Mouse (Mus musculus): Measurements from ENCODE around the gene Cdkal1.
A peak's percentile ranks its signal among the peaks of the same experiment; 100 is the strongest.

The Cdkal1 gene

GRCm38 (mm10) chr13:29248535-29248934 lies 606.9 kb downstream of the Cdkal1 start:
- no peak for DNase-seq (ENCODE audit: low spot score in 2 of 2)

- DNase-seq (ENCODE audit: low spot score in 2 of 2) = no peak
These were observed 607.7 kb downstream of the Cdkal1 start for GRCm38 (mm10) chr13:29247800-29248199.

- DNase-seq (ENCODE audit: low spot score in 2 of 2) = no peak
These were observed 620.4 kb downstream of the Cdkal1 start for GRCm38 (mm10) chr13:29235065-29235464.

- DNase-seq (ENCODE audit: low spot score in 2 of 2) = peak in 1 of 2 experiments; percentile 11
These were observed 621.0 kb downstream of the Cdkal1 start for GRCm38 (mm10) chr13:29234442-29234841.

GRCm38 (mm10) chr13:29233970-29234369 lies 621.5 kb downstream of the Cdkal1 start:
- no peak for DNase-seq (ENCODE audit: low spot score in 2 of 2)

GRCm38 (mm10) chr13:29232681-29233080 lies 622.8 kb downstream of the Cdkal1 start:
- DNase-seq (ENCODE audit: low spot score in 2 of 2) = no peak

- DNase-seq (ENCODE audit: low spot score in 2 of 2) = no peak
These were observed 630.7 kb downstream of the Cdkal1 start for GRCm38 (mm10) chr13:29224815-29225214.

- no peak for DNase-seq (ENCODE audit: low spot score in 2 of 2)
These were observed 633.1 kb downstream of the Cdkal1 start for GRCm38 (mm10) chr13:29222261-29222838.

GRCm38 (mm10) chr13:29221646-29222045 lies 633.8 kb downstream of the Cdkal1 start:
- no peak for DNase-seq (ENCODE audit: low spot score in 2 of 2)

GRCm38 (mm10) chr13:29218594-29219230 lies 636.8 kb downstream of the Cdkal1 start:
- no peak for DNase-seq (ENCODE audit: low spot score in 2 of 2)

- no peak for DNase-seq (ENCODE audit: low spot score in 2 of 2)
These were observed 645.1 kb downstream of the Cdkal1 start for GRCm38 (mm10) chr13:29210159-29211021.

GRCm38 (mm10) chr13:29208749-29209148 lies 646.7 kb downstream of the Cdkal1 start:
- DNase-seq (ENCODE audit: low spot score in 2 of 2) = no peak

- DNase-seq (ENCODE audit: low spot score in 2 of 2) = no peak
These were observed 651.6 kb downstream of the Cdkal1 start for GRCm38 (mm10) chr13:29203856-29204255.

GRCm38 (mm10) chr13:29203426-29203825 lies 652.0 kb downstream of the Cdkal1 start:
- no peak for DNase-seq (ENCODE audit: low spot score in 2 of 2)

- DNase-seq (ENCODE audit: low spot score in 2 of 2) = no peak
These were observed 652.9 kb downstream of the Cdkal1 start for GRCm38 (mm10) chr13:29202562-29202961.

GRCm38 (mm10) chr13:29199679-29200078 lies 655.8 kb downstream of the Cdkal1 start:
- no peak for DNase-seq (ENCODE audit: low spot score in 2 of 2)

GRCm38 (mm10) chr13:29196798-29197498 lies 658.5 kb downstream of the Cdkal1 start:
- no peak for DNase-seq (ENCODE audit: low spot score in 2 of 2)

- no peak for DNase-seq (ENCODE audit: low spot score in 2 of 2)
These were observed 659.8 kb downstream of the Cdkal1 start for GRCm38 (mm10) chr13:29195722-29196121.

- no peak for DNase-seq (ENCODE audit: low spot score in 2 of 2)
These were observed 660.5 kb downstream of the Cdkal1 start for GRCm38 (mm10) chr13:29194946-29195345.

GRCm38 (mm10) chr13:29192697-29193096 lies 662.8 kb downstream of the Cdkal1 start:
- no peak for DNase-seq (ENCODE audit: low spot score in 2 of 2)

GRCm38 (mm10) chr13:29190548-29190947 lies 664.9 kb downstream of the Cdkal1 start:
- no peak for DNase-seq (ENCODE audit: low spot score in 2 of 2)

GRCm38 (mm10) chr13:29186748-29187147 lies 668.7 kb downstream of the Cdkal1 start:
- no peak for DNase-seq (ENCODE audit: low spot score in 2 of 2)

All from frontal cortex, postnatal 14 days (tissue).